Mouse (Mus musculus): ENCODE results near the gene Dync1li2. TPM values are rescaled to one million over a fixed set of nuclear protein-coding genes. Genes with fewer than 3 reads are reported as not detected.
A peak's percentile ranks its signal among the peaks of the same experiment; 100 is the strongest.

Dync1li2 gene
- polyA plus RNA-seq, 1 experiment = 28.5 TPM

DNA sequence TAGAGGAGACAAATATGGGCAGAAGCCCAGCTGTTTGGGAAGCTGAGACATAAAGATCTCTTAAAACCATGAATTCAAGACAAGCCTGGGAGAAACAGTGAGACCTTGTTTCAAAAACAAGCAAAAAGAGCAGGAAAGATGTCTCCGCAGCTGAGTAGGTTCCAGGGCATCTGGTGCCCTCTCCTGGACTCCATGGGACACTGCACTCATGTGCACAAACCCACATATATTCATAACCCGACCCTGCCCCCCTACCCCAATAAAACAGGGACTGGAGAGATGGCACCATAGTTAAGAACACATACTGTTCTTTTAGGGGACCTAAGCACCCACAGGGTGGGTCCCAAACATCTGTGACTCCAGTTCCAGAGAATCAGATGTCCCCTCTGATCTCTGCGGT lies 39.3 kb downstream of the Dync1li2 start:
- Histone ChIP-seq H3K4me3 (replicated peaks; ENCODE audit: control insufficient read depth, low read depth, low read length) (no peak overlapping the region), H3K4me1 (ENCODE audit: control insufficient read depth, insufficient read depth, low read length) (no peaks in the 10 kb centered on the region), H3K27ac (ENCODE audit: control insufficient read depth, insufficient read depth, low read depth, low read length, poor library complexity) (no peak overlapping the region)
- peak; percentile 47 for TF ChIP-seq CTCF (IDR thresholded peaks at IDR 0.05; ENCODE audit: control insufficient read depth, insufficient read depth, low read length)
- no peak for TF ChIP-seq POLR2A (IDR thresholded peaks at IDR 0.05; ENCODE audit: borderline replicate concordance, control insufficient read depth, low read depth, low read length)
- 72% methylated on average over 3 of the region's 3 CpGs for WGBS

- H3K4me3 ChIP-seq (replicated peaks; ENCODE audit: control insufficient read depth, low read depth, low read length) = peak within 1 kb of the TSS; percentile 48
- TF ChIP-seq CTCF (IDR thresholded peaks at IDR 0.05; ENCODE audit: control insufficient read depth, insufficient read depth, low read length) (no peak), POLR2A (IDR thresholded peaks at IDR 0.05; ENCODE audit: borderline replicate concordance, control insufficient read depth, low read depth, low read length) (no peak)
- WGBS = 4% methylated on average over 50 of the region's 54 CpGs
- H3K4me1 ChIP-seq (ENCODE audit: control insufficient read depth, insufficient read depth, low read length) = no peaks in the 10 kb centered on the region
- no peak within 1 kb of the TSS for H3K27ac ChIP-seq (ENCODE audit: control insufficient read depth, insufficient read depth, low read depth, low read length, poor library complexity)
These were observed 47.0 kb downstream of the Dync1li2 start, which contains the start of gene Cmtm4 for GRCm38 (mm10) chr8:104395703-104396357. Gene Cmtm4 (minus strand): TSS chr8:104395807.

- H3K4me3 ChIP-seq (replicated peaks; ENCODE audit: control insufficient read depth, low read depth, low read length) = peak overlapping the region; percentile 48
- TF ChIP-seq POLR2A (IDR thresholded peaks at IDR 0.05; ENCODE audit: borderline replicate concordance, control insufficient read depth, low read depth, low read length) = no peak
- TF ChIP-seq CTCF (IDR thresholded peaks at IDR 0.05; ENCODE audit: control insufficient read depth, insufficient read depth, low read length) = no peak
- H3K27ac ChIP-seq (ENCODE audit: control insufficient read depth, insufficient read depth, low read depth, low read length, poor library complexity) = no peak overlapping the region
- under 1% methylated on average over 80 of the region's 82 CpGs for WGBS
- no peaks in the 10 kb centered on the region for H3K4me1 ChIP-seq (ENCODE audit: control insufficient read depth, insufficient read depth, low read length)
These were observed 47.8 kb downstream of the Dync1li2 start for GRCm38 (mm10) chr8:104394801-104395702.

- WGBS = 88% methylated on average over 6 of the region's 6 CpGs
- Histone ChIP-seq H3K4me3 (replicated peaks; ENCODE audit: control insufficient read depth, low read depth, low read length) (no peak overlapping the region), H3K4me1 (ENCODE audit: control insufficient read depth, insufficient read depth, low read length) (no peaks in the 10 kb centered on the region), H3K27ac (ENCODE audit: control insufficient read depth, insufficient read depth, low read depth, low read length, poor library complexity) (no peak overlapping the region)
- TF ChIP-seq CTCF (IDR thresholded peaks at IDR 0.05; ENCODE audit: control insufficient read depth, insufficient read depth, low read length) = no peak
- TF ChIP-seq POLR2A (IDR thresholded peaks at IDR 0.05; ENCODE audit: borderline replicate concordance, control insufficient read depth, low read depth, low read length) = no peak
These were observed 49.1 kb downstream of the Dync1li2 start for GRCm38 (mm10) chr8:104393767-104394166.

- TF ChIP-seq CTCF (IDR thresholded peaks at IDR 0.05; ENCODE audit: control insufficient read depth, insufficient read depth, low read length) = no peak
- TF ChIP-seq POLR2A (IDR thresholded peaks at IDR 0.05; ENCODE audit: borderline replicate concordance, control insufficient read depth, low read depth, low read length) = no peak
- H3K4me1 ChIP-seq (ENCODE audit: control insufficient read depth, insufficient read depth, low read length) = no peaks in the 10 kb centered on the region
- no peak overlapping the region for H3K27ac ChIP-seq (ENCODE audit: control insufficient read depth, insufficient read depth, low read depth, low read length, poor library complexity)
- H3K4me3 ChIP-seq (replicated peaks; ENCODE audit: control insufficient read depth, low read depth, low read length) = no peak overlapping the region
- WGBS = 87% methylated on average over 7 of the region's 7 CpGs
These were observed 49.7 kb downstream of the Dync1li2 start for GRCm38 (mm10) chr8:104393139-104393538.

GRCm38 (mm10) chr8:104390245-104390644 lies 52.6 kb downstream of the Dync1li2 start:
- TF ChIP-seq POLR2A (IDR thresholded peaks at IDR 0.05; ENCODE audit: borderline replicate concordance, control insufficient read depth, low read depth, low read length) (no peak), CTCF (IDR thresholded peaks at IDR 0.05; ENCODE audit: control insufficient read depth, insufficient read depth, low read length) (no peak)
- H3K27ac ChIP-seq (ENCODE audit: control insufficient read depth, insufficient read depth, low read depth, low read length, poor library complexity) = no peak overlapping the region
- WGBS = 79% methylated on average over 8 of the region's 8 CpGs

GRCm38 (mm10) chr8:104387980-104388379 lies 54.9 kb downstream of the Dync1li2 start:
- Histone ChIP-seq H3K27ac (ENCODE audit: control insufficient read depth, insufficient read depth, low read depth, low read length, poor library complexity) (no peak overlapping the region), H3K4me3 (replicated peaks; ENCODE audit: control insufficient read depth, low read depth, low read length) (no peak overlapping the region), H3K4me1 (ENCODE audit: control insufficient read depth, insufficient read depth, low read length) (peaks cover 2% of the 10 kb centered on the region; the same call in 1 of the 2 replicates)
- 78% methylated on average over 2 of the region's 2 CpGs for WGBS
- TF ChIP-seq CTCF (IDR thresholded peaks at IDR 0.05; ENCODE audit: control insufficient read depth, insufficient read depth, low read length) = no peak
- TF ChIP-seq POLR2A (IDR thresholded peaks at IDR 0.05; ENCODE audit: borderline replicate concordance, control insufficient read depth, low read depth, low read length) = no peak

More at GRCm38 (mm10) chr8:104390245-104390644, 52.6 kb downstream of the Dync1li2 start:
- H3K4me1 ChIP-seq (ENCODE audit: control insufficient read depth, insufficient read depth, low read length) = no peaks in the 10 kb centered on the region
- H3K4me3 ChIP-seq (replicated peaks; ENCODE audit: control insufficient read depth, low read depth, low read length) = no peak overlapping the region

DNA sequence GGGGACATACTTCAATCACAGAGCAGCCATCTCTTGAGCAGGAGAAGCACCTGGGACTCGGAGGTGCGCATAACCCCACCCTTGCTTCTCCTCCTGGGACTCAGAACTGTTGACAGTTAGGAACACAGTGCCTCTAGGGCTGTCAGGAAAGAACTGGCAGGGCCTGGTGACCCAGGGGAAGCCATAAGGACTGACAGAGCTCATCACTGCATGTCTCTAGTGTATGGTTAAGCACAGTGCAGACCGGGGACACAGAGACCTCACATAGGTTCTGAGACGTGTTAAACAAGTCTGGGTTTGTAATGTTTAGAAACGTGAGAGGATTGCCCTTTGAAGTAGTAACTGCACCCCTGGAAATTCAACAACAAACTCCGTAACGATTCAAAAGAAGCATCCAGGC lies 55.3 kb downstream of the Dync1li2 start:
- no peak overlapping the region for H3K4me3 ChIP-seq (replicated peaks; ENCODE audit: control insufficient read depth, low read depth, low read length)
- TF ChIP-seq CTCF (IDR thresholded peaks at IDR 0.05; ENCODE audit: control insufficient read depth, insufficient read depth, low read length) (no peak), POLR2A (IDR thresholded peaks at IDR 0.05; ENCODE audit: borderline replicate concordance, control insufficient read depth, low read depth, low read length) (no peak)
- WGBS = 81% methylated on average over 7 of the region's 7 CpGs

More for the DNA sequence above, 55.3 kb downstream of the Dync1li2 start:
- Histone ChIP-seq H3K27ac (ENCODE audit: control insufficient read depth, insufficient read depth, low read depth, low read length, poor library complexity) (no peak overlapping the region), H3K4me1 (ENCODE audit: control insufficient read depth, insufficient read depth, low read length) (peaks cover 2% of the 10 kb centered on the region; the same call in 1 of the 2 replicates)
